Mouse (Mus musculus) forebrain, embryonic 14.5 days (tissue): ENCODE results near the gene Gpld1. TPM values are rescaled to one million over a fixed set of nuclear protein-coding genes. Genes with fewer than 3 reads are reported as not detected.

Source experiments
- ATAC-seq: fragments of 200-750 bp; cut with Nextera tagmentation; 2 replicates; pipeline ENCODE4 v1.8.0; 2017; ENCODE audit warnings: mild to moderate bottlenecking, moderate library complexity
- DNase-seq: peaks from one replicate; pipeline ENCODE4 v3.0.0-alpha.2; 2015; ENCODE audit warnings: low spot score
- H3K27ac ChIP-seq: fragments of 300-500 bp; sonication (generic); 2 replicates; pipeline ENCODE4 v1.5.1; 2014; ENCODE audit warnings: low read depth, mild to moderate bottlenecking, control low read depth, low read length, moderate library complexity
- H3K27me3 ChIP-seq: fragments of 300-500 bp; sonication (generic); replicated peaks from 2 replicates; pipeline ENCODE4 v1.6.1; 2014; ENCODE audit warnings: low read length, control low read depth, mixed read lengths; ENCODE audit not compliant: control insufficient read depth, insufficient read depth
- H3K36me3 ChIP-seq: fragments of 300-500 bp; sonication (generic); 2 replicates; pipeline ENCODE4 v1.6.1; 2014; ENCODE audit warnings: low read length, control low read depth; ENCODE audit not compliant: control insufficient read depth, insufficient read depth
- H3K4me1 ChIP-seq: fragments of 300-500 bp; sonication (generic); 2 replicates; pipeline ENCODE4 v1.6.1; 2014; ENCODE audit warnings: antibody characterized with exemption, low read length, control low read depth; ENCODE audit not compliant: control insufficient read depth, insufficient read depth
- H3K4me2 ChIP-seq: fragments of 300-500 bp; sonication (generic); 2 replicates; pipeline ENCODE4 v1.6.1; 2014; ENCODE audit warnings: mild to moderate bottlenecking, control low read depth, low read length
- H3K4me3 ChIP-seq: fragments of 300-500 bp; sonication (generic); 2 replicates; pipeline ENCODE4 v1.5.1; 2014; ENCODE audit warnings: low read depth, low read length, control low read depth
- H3K9ac ChIP-seq: fragments of 300-500 bp; sonication (generic); 2 replicates; pipeline ENCODE4 v1.6.1; 2014; ENCODE audit warnings: mild to moderate bottlenecking, low read length, control low read depth, moderate library complexity
- H3K9me3 ChIP-seq: fragments of 300-500 bp; sonication (generic); replicated peaks from 2 replicates; pipeline ENCODE4 v1.6.1; 2016; ENCODE audit warnings: low read length, control low read depth, mixed read lengths; ENCODE audit not compliant: control insufficient read depth
- WGBS: fragments of 180-500 bp; shearing (Covaris S2); extraction: QIAGEN DNeasy Blood & Tissue Kit; methylation state at CpG from one replicate; pipeline ENCODE4 v1.1.7; 2014; 5-methylcytosine and 5-hydroxymethylcytosine counted together
- polyA plus RNA-seq: library from polyadenylated mRNA; unstranded; fragments of >200 nt; fragmentation: Nextera tagmentation; extraction: Ambion mirVana; gene quantifications from 2 replicates; pipeline ENCODE4 v1.2.1, GENCODE M21; 2014

Gpld1 gene
- polyA plus RNA-seq, 1 experiment from 2014 or later = 0.67 TPM

DNA sequence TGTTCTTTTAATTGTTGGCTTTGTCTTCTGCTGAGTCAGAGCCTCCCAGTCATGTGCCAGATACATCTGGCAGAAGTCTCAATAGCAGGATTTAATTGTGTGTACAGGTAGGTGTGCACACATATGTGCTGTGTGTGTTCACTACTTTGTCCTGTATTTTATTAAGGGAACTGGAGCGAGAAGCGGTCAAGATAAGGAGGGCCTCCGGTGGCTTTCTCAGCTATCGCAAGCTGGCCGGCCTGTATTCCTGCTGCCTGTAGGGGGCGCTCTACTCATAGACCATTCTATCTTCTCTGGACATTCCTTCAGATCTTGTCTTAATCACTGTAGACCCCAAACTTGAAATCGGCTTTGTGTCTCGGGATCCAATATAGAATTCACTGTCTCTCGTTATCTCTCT is 4.3 kb upstream of the Gpld1 start:
- DNase-seq (peak; percentile 63), ATAC-seq (no peak)
- Histone ChIP-seq H3K27ac (no peak overlapping the region), H3K36me3 (no peaks in the 10 kb centered on the region), H3K4me2 (no peak overlapping the region), H3K4me3 (no peak overlapping the region), H3K9ac (no peak overlapping the region), H3K27me3 (no peaks in the 10 kb centered on the region), H3K9me3 (no peaks in the 10 kb centered on the region), H3K4me1 (peaks cover 7% of the 10 kb centered on the region; the same call in 1 of the 2 replicates)
- 43% methylated on average over 9 of the region's 9 CpGs for WGBS

DNA sequence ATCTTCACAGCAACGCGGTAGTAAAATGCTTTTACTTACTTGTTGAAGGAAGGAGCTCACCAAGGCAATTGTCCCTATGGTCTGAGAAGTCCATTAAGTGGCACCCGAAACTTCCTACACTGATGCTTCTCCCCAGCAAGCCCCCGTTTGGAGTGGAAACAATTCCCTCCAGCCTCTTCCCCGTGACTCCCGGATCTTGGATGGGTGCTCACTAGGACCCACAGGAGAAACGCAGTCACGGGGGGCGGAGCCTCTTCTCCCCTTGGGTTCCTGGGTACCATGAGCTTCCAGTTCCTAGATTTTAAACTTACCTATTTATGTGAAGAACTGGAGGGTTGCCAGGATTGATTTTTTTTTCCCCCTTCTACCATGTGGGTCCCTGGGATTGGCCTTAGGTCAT is 3.5 kb upstream of the Gpld1 start:
- Histone ChIP-seq H3K4me2 (no peak overlapping the region), H3K4me1 (peaks cover 7% of the 10 kb centered on the region; the same call in 1 of the 2 replicates), H3K27me3 (no peaks in the 10 kb centered on the region), H3K36me3 (no peaks in the 10 kb centered on the region), H3K27ac (no peak overlapping the region), H3K9ac (no peak overlapping the region), H3K9me3 (no peaks in the 10 kb centered on the region), H3K4me3 (no peak overlapping the region)
- ATAC-seq = no peak
- WGBS = 84% methylated on average over 9 of the region's 9 CpGs
- no peak for DNase-seq

DNA sequence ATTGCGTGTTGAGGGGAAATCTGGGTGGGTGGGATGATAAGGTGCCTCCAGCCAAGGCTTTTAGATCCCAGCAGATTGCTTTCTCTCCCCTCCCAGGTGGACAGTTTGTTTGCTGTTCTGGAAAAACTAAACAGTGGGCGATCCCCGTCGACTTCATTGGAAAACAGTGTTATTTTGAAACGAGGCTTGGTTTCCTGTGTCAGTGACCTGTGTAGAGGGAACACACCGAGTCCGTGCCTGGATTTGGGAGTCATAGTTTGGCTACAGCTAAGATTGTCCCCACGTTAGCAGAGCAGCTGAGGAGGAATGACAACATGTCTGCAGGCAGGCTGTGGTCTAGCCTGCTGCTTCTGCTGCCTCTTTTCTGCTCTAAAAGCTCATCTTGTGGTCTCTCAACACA is 351 bp downstream of the Gpld1 start:
- DNase-seq (no peak), ATAC-seq (no peak)
- H3K27me3 ChIP-seq = no peaks in the 10 kb centered on the region
- peaks cover 4% of the 10 kb centered on the region; the same call in 1 of the 2 replicates for H3K4me1 ChIP-seq
- WGBS = 83% methylated on average over 8 of the region's 8 CpGs
- H3K36me3 ChIP-seq = no peaks in the 10 kb centered on the region
- no peaks in the 10 kb centered on the region for H3K9me3 ChIP-seq
- no peak overlapping the region for H3K4me2 ChIP-seq
- no peak overlapping the region for H3K27ac ChIP-seq
- H3K4me3 ChIP-seq = no peak overlapping the region
- H3K9ac ChIP-seq = no peak overlapping the region

DNA sequence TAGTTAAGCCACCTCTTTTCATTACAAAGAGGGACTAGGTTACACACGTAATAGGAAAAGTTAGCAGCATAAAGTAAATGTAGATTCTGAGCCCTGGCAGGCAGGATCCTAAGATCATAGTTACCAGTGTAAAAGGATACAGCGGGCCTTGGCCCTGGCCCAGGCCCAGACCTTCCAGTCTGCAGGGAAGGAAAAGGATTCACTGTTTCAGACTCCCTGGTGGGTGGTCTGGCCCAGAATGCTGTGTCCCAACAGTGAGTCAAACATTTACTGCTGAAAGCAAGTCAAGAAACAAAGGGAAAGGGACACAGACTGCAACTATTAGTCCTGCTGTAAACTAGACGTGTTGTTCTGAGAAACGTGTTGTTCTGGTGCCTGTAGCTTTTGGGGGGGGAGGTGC is 2.6 kb downstream of the Gpld1 start:
- no peaks in the 10 kb centered on the region for H3K27me3 ChIP-seq
- no peak overlapping the region for H3K9ac ChIP-seq
- ATAC-seq (peak; percentile 44; the same call in 1 of the 2 replicates), DNase-seq (peak; percentile 47)
- H3K4me1 ChIP-seq = peaks cover 4% of the 10 kb centered on the region; the same call in 1 of the 2 replicates
- no peak overlapping the region for H3K4me3 ChIP-seq
- WGBS = 15% methylated on average over 4 of the region's 4 CpGs
- no peaks in the 10 kb centered on the region for H3K36me3 ChIP-seq
- H3K9me3 ChIP-seq = no peaks in the 10 kb centered on the region
- no peak overlapping the region for H3K27ac ChIP-seq
- H3K4me2 ChIP-seq = no peak overlapping the region

DNA sequence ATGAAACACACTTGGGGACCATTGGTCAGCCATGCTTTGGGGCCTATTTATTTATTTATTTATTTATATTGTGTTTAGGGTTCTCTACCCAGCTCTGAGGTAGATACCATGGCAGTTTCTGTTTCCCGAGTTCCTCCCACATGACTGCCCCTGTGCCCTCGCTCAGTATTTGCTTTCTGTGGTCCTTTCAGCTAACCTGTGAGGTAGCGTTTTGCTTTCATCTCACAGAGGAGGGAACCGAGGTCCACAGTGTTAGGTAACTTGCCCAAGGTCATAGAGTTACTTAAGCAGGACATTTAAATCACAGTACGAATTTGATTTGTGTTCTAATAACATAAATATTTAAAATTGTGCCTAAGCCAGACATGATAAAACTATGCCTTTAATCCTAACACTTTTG is 4.2 kb downstream of the Gpld1 start:
- DNase-seq = no peak
- H3K27me3 ChIP-seq = no peaks in the 10 kb centered on the region
- no peaks in the 10 kb centered on the region for H3K36me3 ChIP-seq
- H3K9ac ChIP-seq = no peak overlapping the region
- H3K9me3 ChIP-seq = no peaks in the 10 kb centered on the region
- 88% methylated on average over 5 of the region's 5 CpGs for WGBS
- no peak overlapping the region for H3K4me3 ChIP-seq
- no peak for ATAC-seq
- no peak overlapping the region for H3K27ac ChIP-seq
- peaks cover 4% of the 10 kb centered on the region; the same call in 1 of the 2 replicates for H3K4me1 ChIP-seq
- no peak overlapping the region for H3K4me2 ChIP-seq

DNA sequence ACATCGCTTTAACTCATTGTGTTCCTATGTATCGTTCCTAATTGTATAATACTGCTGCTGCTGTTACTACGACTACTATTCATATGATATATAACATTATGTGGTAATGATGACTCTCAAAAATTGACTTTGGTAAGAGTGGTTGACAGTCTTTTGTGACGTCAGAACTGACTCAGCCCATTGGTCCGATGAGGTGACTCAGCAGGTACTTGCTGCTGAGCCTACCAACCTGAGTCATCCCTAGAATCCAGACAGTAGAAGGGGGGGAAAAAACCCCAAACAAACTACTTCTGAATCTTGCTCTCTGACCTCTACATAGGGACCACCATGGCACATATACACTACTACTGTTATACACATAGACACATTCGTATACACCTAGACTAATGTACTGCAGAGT is 5.9 kb downstream of the Gpld1 start:
- no peaks in the 10 kb centered on the region for H3K36me3 ChIP-seq
- H3K27me3 ChIP-seq = no peaks in the 10 kb centered on the region
- no peak overlapping the region for H3K4me2 ChIP-seq
- no peaks in the 10 kb centered on the region for H3K4me1 ChIP-seq
- 92% methylated on average over 6 of the region's 6 CpGs for WGBS
- no peaks in the 10 kb centered on the region for H3K9me3 ChIP-seq
- H3K4me3 ChIP-seq = no peak overlapping the region
- H3K9ac ChIP-seq = no peak overlapping the region
- no peak overlapping the region for H3K27ac ChIP-seq
- DNase-seq (no peak), ATAC-seq (no peak)

DNA sequence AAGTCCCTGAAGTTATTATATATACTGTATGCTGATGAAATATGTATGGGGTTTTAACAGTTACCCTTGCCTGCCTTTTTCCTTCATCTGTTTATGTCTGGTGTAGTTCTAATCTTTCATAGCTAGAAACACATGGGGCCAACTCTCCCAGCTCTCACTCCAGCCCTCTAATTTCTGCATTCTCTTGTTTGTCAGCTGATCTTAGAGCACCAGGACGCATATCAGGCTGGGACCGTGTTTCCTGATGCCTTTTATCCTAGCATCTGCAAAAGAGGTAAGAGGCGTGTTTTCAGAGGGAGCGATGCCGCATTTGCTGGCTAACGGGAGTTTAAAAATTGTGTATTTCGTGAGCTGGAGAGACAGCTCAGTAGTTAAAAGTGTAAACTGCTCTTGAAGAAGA is 9.7 kb downstream of the Gpld1 start:
- DNase-seq (no peak), ATAC-seq (no peak)
- H3K4me3 ChIP-seq = no peak overlapping the region
- H3K27me3 ChIP-seq = no peaks in the 10 kb centered on the region
- H3K9ac ChIP-seq = no peak overlapping the region
- no peaks in the 10 kb centered on the region for H3K36me3 ChIP-seq
- H3K9me3 ChIP-seq = no peaks in the 10 kb centered on the region
- 84% methylated on average over 7 of the region's 7 CpGs for WGBS
- H3K4me2 ChIP-seq = no peak overlapping the region
- H3K4me1 ChIP-seq = no peaks in the 10 kb centered on the region
- no peak overlapping the region for H3K27ac ChIP-seq

DNA sequence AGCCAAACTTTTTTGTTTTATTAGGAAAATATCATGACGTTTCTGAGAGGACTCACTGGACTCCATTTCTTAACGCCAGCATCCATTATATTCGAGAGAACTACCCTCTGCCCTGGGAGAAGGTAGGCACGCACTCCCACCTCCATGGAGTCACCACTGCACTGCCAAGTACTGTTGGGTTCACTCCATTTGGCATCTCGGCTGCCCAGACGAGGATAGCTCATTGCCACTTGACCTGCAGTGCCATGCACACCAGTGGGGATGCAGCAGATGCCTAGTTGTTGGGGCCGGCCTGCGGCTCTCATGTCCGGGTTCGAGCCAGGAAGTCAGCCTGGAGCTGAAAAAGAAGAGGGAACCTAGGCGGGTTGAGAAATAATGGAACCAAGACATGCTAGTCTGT is 12.1 kb downstream of the Gpld1 start:
- DNase-seq (no peak), ATAC-seq (no peak)
- Histone ChIP-seq H3K36me3 (no peaks in the 10 kb centered on the region), H3K9ac (no peak overlapping the region), H3K9me3 (no peaks in the 10 kb centered on the region), H3K27ac (no peak overlapping the region), H3K27me3 (no peaks in the 10 kb centered on the region), H3K4me1 (no peaks in the 10 kb centered on the region), H3K4me3 (no peak overlapping the region), H3K4me2 (no peak overlapping the region)
- WGBS = 61% methylated on average over 11 of the region's 11 CpGs

DNA sequence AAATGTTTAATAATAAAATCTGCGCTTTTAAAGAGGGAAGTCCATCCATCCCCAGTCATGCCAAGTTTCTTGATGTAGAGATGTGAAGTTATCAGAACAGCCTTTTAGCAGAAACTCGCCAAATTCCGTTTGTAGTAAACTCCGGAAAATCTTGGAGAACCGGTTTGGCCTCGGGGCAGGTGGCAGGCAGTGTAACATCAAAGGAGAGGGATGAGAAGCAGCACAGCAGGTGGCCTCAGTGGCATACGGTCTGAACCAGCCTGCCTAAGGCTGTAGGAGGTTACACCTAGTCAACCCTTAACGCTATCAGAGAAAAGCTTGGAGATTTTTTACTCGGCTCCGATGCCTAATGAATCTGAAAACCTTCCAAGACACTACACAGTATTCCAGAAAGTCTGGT is 12.5 kb downstream of the Gpld1 start:
- Histone ChIP-seq H3K36me3 (no peaks in the 10 kb centered on the region), H3K9ac (no peak overlapping the region), H3K9me3 (no peaks in the 10 kb centered on the region), H3K4me1 (no peaks in the 10 kb centered on the region), H3K27me3 (no peaks in the 10 kb centered on the region), H3K27ac (no peak overlapping the region), H3K4me3 (no peak overlapping the region), H3K4me2 (no peak overlapping the region)
- 20% methylated on average over 10 of the region's 10 CpGs for WGBS
- DNase-seq (no peak), ATAC-seq (no peak)
